Mouse (Mus musculus) E14TG2a.4 (cell line): ENCODE results near the gene Sstr5.

Experiments used
- CTCF ChIP-seq: conservative IDR thresholded peaks from 2 replicates; pipeline ENCODE4 v1.5.1; 2014; ENCODE audit warnings: low read length
- NANOG ChIP-seq: IDR thresholded peaks from 2 replicates; pipeline ENCODE4 v1.6.1; 2014; ENCODE audit warnings: borderline replicate concordance, low read length, mixed read lengths
- POU5F1 ChIP-seq: IDR thresholded peaks from 2 replicates; pipeline ENCODE4 v1.6.1; 2014; ENCODE audit warnings: low read length, borderline replicate concordance

GRCm38 (mm10) chr17:25516315-25516714 lies 19.2 kb upstream of the Sstr5 start:
- TF ChIP-seq CTCF (no peak), NANOG (no peak), POU5F1 (no peak)
